Mouse (Mus musculus): Measurements from ENCODE around the gene Gpr156. TPM values are rescaled to one million over a fixed set of nuclear protein-coding genes. Genes with fewer than 3 reads are reported as not detected.

Gpr156 gene
- total RNA-seq, 1 experiment: 0.22 TPM

GRCm38 (mm10) chr16:37869470-37870231 is 46.6 kb upstream of the Gpr156 start:
- in situ Hi-C loops (cut with MboI; ENCODE audit: low sequenced_read_pairs in 2 of 2, unreplicated experiment in 2 of 2): no loop called here
- no peak for TF ChIP-seq CHD2 (IDR thresholded peaks at IDR 0.05; ENCODE audit: low read depth, low read length)
- TF ChIP-seq HCFC1 (IDR thresholded peaks at IDR 0.05; ENCODE audit: borderline replicate concordance, insufficient read depth, low read length): no peak
- peak; percentile 92 for TF ChIP-seq ZNF384 (IDR thresholded peaks at IDR 0.05; ENCODE audit: low read depth, low read length)
- TF ChIP-seq ZC3H11A (IDR thresholded peaks at IDR 0.05; ENCODE audit: borderline replicate concordance, low read depth, low read length): no peak
- no peak for TF ChIP-seq MAFK (IDR thresholded peaks at IDR 0.05; ENCODE audit: insufficient read depth, low read depth, low read length)
- no peak for DNase-seq (ENCODE audit: low read depth, low spot score)
- Histone ChIP-seq H3K36me3 (ENCODE audit: control insufficient read depth, insufficient read depth, low read length, poor library complexity, severe bottlenecking) (peaks cover 2% of the 10 kb centered on the region; the same call in 1 of the 2 replicates), H3K4me3 (ENCODE audit: insufficient read depth in 1 of 2, low read depth in 1 of 2, low read length in 2 of 2, poor library complexity in 1 of 2, severe bottlenecking in 1 of 2) (peak overlapping the region; percentile 82 to 92), H3K9me3 (ENCODE audit: control insufficient read depth, insufficient read depth, low read depth, low read length) (no peaks in the 10 kb centered on the region), H3K27ac (ENCODE audit: insufficient read depth, low read depth, low read length, poor library complexity, severe bottlenecking) (no peak overlapping the region), H3K4me1 (ENCODE audit: control insufficient read depth in 2 of 2, insufficient read depth in 2 of 2, low read length in 2 of 2, poor library complexity in 1 of 2) (peaks cover 3 to 5% of the 10 kb centered on the region in 2 experiments; a peak in 3 of 4 replicates), H3K9ac (ENCODE audit: insufficient read depth, low read depth, low read length, poor library complexity, severe bottlenecking) (peak overlapping the region; percentile 82)

DNA sequence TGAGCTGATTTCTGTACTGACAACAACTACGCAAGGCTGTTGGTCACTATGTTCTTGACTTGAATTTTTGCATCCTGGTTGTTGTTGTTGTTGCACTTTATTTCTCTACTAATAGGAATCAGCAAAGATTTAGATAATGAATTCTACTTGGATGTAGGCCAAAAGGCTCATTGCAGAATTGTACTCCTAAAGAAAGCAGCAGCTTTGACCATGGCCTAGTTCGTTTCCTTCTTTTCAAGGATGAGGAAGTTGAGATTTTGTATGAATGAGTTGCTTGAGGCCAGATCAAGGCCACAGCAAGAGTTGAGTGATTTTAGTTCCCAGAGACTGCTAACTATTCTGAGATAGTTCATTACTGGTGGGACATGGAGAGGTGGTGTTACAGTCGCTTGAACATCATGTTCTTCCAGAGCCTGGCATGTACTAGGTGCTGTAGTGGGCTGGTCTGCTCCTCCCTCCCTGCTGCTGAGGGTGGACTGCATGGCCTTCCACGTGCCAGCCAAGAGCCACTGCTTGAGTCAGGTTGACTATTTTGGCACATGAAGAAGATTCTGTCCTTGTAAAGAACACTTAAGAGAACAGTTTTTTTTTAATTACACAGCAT is 45.1 kb upstream of the Gpr156 start:
- Histone ChIP-seq H3K27ac (ENCODE audit: insufficient read depth, low read depth, low read length, poor library complexity, severe bottlenecking) (no peak overlapping the region), H3K4me1 (ENCODE audit: control insufficient read depth in 2 of 2, insufficient read depth in 2 of 2, low read length in 2 of 2, poor library complexity in 1 of 2) (peaks cover 3 to 5% of the 10 kb centered on the region in 2 experiments; a peak in 3 of 4 replicates), H3K36me3 (ENCODE audit: control insufficient read depth, insufficient read depth, low read length, poor library complexity, severe bottlenecking) (peaks cover 2% of the 10 kb centered on the region; the same call in 1 of the 2 replicates), H3K9ac (ENCODE audit: insufficient read depth, low read depth, low read length, poor library complexity, severe bottlenecking) (no peak overlapping the region), H3K9me3 (ENCODE audit: control insufficient read depth, insufficient read depth, low read depth, low read length) (no peaks in the 10 kb centered on the region), H3K4me3 (ENCODE audit: insufficient read depth in 1 of 2, low read depth in 1 of 2, low read length in 2 of 2, poor library complexity in 1 of 2, severe bottlenecking in 1 of 2) (no peak overlapping the region)
- TF ChIP-seq HCFC1 (IDR thresholded peaks at IDR 0.05; ENCODE audit: borderline replicate concordance, insufficient read depth, low read length): no peak
- TF ChIP-seq MAFK (IDR thresholded peaks at IDR 0.05; ENCODE audit: insufficient read depth, low read depth, low read length): no peak
- TF ChIP-seq CHD2 (IDR thresholded peaks at IDR 0.05; ENCODE audit: low read depth, low read length): no peak
- in situ Hi-C loops (cut with MboI; ENCODE audit: low sequenced_read_pairs in 2 of 2, unreplicated experiment in 2 of 2): no loop called here
- no peak for DNase-seq (ENCODE audit: low read depth, low spot score)

GRCm38 (mm10) chr16:37874501-37875235 is 41.6 kb upstream of the Gpr156 start:
- Histone ChIP-seq H3K36me3 (ENCODE audit: control insufficient read depth, insufficient read depth, low read length, poor library complexity, severe bottlenecking) (peaks cover 6% of the 10 kb centered on the region), H3K4me1 (ENCODE audit: control insufficient read depth in 2 of 2, insufficient read depth in 2 of 2, low read length in 2 of 2, poor library complexity in 1 of 2) (peaks cover under 1 to 3% of the 10 kb centered on the region in 2 experiments; a peak in 1 of 4 replicates), H3K9me3 (ENCODE audit: control insufficient read depth, insufficient read depth, low read depth, low read length) (no peaks in the 10 kb centered on the region), H3K9ac (ENCODE audit: insufficient read depth, low read depth, low read length, poor library complexity, severe bottlenecking) (no peak overlapping the region), H3K4me3 (ENCODE audit: insufficient read depth in 1 of 2, low read depth in 1 of 2, low read length in 2 of 2, poor library complexity in 1 of 2, severe bottlenecking in 1 of 2) (no peak overlapping the region), H3K27ac (ENCODE audit: insufficient read depth, low read depth, low read length, poor library complexity, severe bottlenecking) (no peak overlapping the region)
- in situ Hi-C loops (cut with MboI; ENCODE audit: low sequenced_read_pairs in 2 of 2, unreplicated experiment in 2 of 2): no loop called here
- no peak for TF ChIP-seq HCFC1 (IDR thresholded peaks at IDR 0.05; ENCODE audit: borderline replicate concordance, insufficient read depth, low read length)
- TF ChIP-seq ZC3H11A (IDR thresholded peaks at IDR 0.05; ENCODE audit: borderline replicate concordance, low read depth, low read length): no peak
- TF ChIP-seq CHD2 (IDR thresholded peaks at IDR 0.05; ENCODE audit: low read depth, low read length): no peak
- no peak for DNase-seq (ENCODE audit: low read depth, low spot score)

DNA sequence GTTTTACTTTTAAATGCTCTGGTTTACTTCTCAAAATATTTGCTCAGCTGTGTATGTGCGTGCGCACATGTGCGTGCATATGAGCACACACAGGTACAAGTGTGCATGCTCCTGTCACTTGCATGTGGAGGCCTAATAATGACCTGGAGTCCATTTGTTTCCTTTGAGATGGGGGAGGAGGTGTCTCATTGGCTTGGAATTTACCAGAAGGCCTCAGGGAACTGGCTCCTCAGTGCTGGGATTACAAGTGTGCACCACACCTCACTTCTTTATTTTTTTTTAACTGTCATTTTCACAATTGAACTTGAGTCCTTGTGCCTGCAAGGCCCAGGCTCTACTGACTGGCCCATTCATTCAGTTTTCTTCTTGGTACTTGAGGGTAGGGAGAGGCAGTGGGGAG is 38.9 kb upstream of the Gpr156 start:
- Histone ChIP-seq H3K4me1 (ENCODE audit: control insufficient read depth in 2 of 2, insufficient read depth in 2 of 2, low read length in 2 of 2, poor library complexity in 1 of 2) (no peaks in the 10 kb centered on the region), H3K9me3 (ENCODE audit: control insufficient read depth, insufficient read depth, low read depth, low read length) (no peaks in the 10 kb centered on the region), H3K9ac (ENCODE audit: insufficient read depth, low read depth, low read length, poor library complexity, severe bottlenecking) (no peak overlapping the region), H3K36me3 (ENCODE audit: control insufficient read depth, insufficient read depth, low read length, poor library complexity, severe bottlenecking) (peaks cover 9% of the 10 kb centered on the region), H3K27ac (ENCODE audit: insufficient read depth, low read depth, low read length, poor library complexity, severe bottlenecking) (no peak overlapping the region), H3K4me3 (ENCODE audit: insufficient read depth in 1 of 2, low read depth in 1 of 2, low read length in 2 of 2, poor library complexity in 1 of 2, severe bottlenecking in 1 of 2) (no peak overlapping the region)
- in situ Hi-C loops (cut with MboI; ENCODE audit: low sequenced_read_pairs in 2 of 2, unreplicated experiment in 2 of 2): no loop called here
- TF ChIP-seq MAFK (IDR thresholded peaks at IDR 0.05; ENCODE audit: insufficient read depth, low read depth, low read length) (no peak), ZC3H11A (IDR thresholded peaks at IDR 0.05; ENCODE audit: borderline replicate concordance, low read depth, low read length) (no peak), HCFC1 (IDR thresholded peaks at IDR 0.05; ENCODE audit: borderline replicate concordance, insufficient read depth, low read length) (no peak)
- no peak for DNase-seq (ENCODE audit: low read depth, low spot score)

All from ES-E14 (cell line).